In genomic region chr9:45572787-45573492, GRCm38 (mm10) we compare ENCODE assay signal across 8 mouse cellular contexts.
DNase-seq lines count a peak whose midpoint lies in the region; ATAC-seq lines count a peak whose summit lies in the region.

No protein-coding gene starts in this region.

- no peak overlapping the region for H3K4me3 ChIP-seq in neural tube, embryonic 11.5 days (ENCODE audit: low read depth, low read length)
- H3K4me3 ChIP-seq in stomach, embryonic 14.5 days (ENCODE audit: low read depth, low read length): no peak overlapping the region

- no peak overlapping the region for H3K27ac ChIP-seq in neural tube, embryonic 11.5 days (ENCODE audit: low read depth, low read length)
- peak overlapping the region; percentile 50; the same call in 1 of the 2 replicates for H3K27ac ChIP-seq in stomach, embryonic 14.5 days (ENCODE audit: low read length)

- peak; percentile 22 for DNase-seq in adrenal gland, postnatal 14 days
- no peak for DNase-seq in adrenal gland, postnatal 25 days
- DNase-seq in neural tube, embryonic 11.5 days (ENCODE audit: low spot score): peak; percentile 31
- no peak for DNase-seq in neural tube, embryonic 10.5 days (ENCODE audit: extremely low spot score, low spot score)
- peak; percentile 78 to 80 for DNase-seq in lung, adult 18-20 months
- no peak for DNase-seq in left cerebral cortex, postnatal 14 days (ENCODE audit: low spot score in 2 of 2)
- DNase-seq in adrenal gland, adult 8-10 months: no peak

- intact Hi-C loops in left cerebral cortex, postnatal 14 days (cut with DNase I): no loop called here

- no peak for ATAC-seq in neural tube, embryonic 11.5 days (ENCODE audit: insufficient read depth, low FRiP score, low TSS enrichment)
- ATAC-seq in stomach, embryonic 14.5 days (ENCODE audit: insufficient number of reproducible peaks, insufficient read depth, low FRiP score, low read depth): peak; percentile 64; the same call in 1 of the 2 replicates

- 52% methylated on average over 9 of the region's 9 CpGs for WGBS in neural tube, embryonic 11.5 days
- 29% methylated on average over 9 of the region's 9 CpGs for WGBS in stomach, embryonic 14.5 days

- no peak overlapping the region for H3K4me2 ChIP-seq in neural tube, embryonic 11.5 days (ENCODE audit: low read depth)
- no peak overlapping the region for H3K4me2 ChIP-seq in stomach, embryonic 14.5 days (replicated peaks; ENCODE audit: low read depth, low read length)

- H3K9ac ChIP-seq in neural tube, embryonic 11.5 days (ENCODE audit: low read length): no peak overlapping the region
- H3K9ac ChIP-seq in stomach, embryonic 14.5 days (replicated peaks; ENCODE audit: low read depth, low read length): no peak overlapping the region

- H3K4me1 ChIP-seq in neural tube, embryonic 11.5 days (ENCODE audit: control insufficient read depth, insufficient read depth, low read length): 0 out of 2 replicates have a peak, but pooled peaks cover 4% of the 10 kb centered on the region
- H3K4me1 ChIP-seq in stomach, embryonic 14.5 days (ENCODE audit: control insufficient read depth, insufficient read depth, low read length): peaks cover 4% of the 10 kb centered on the region; the same call in 1 of the 2 replicates

- H3K9me3 ChIP-seq in neural tube, embryonic 11.5 days (ENCODE audit: control insufficient read depth, low read length): no peaks in the 10 kb centered on the region
- H3K9me3 ChIP-seq in stomach, embryonic 14.5 days (ENCODE audit: control insufficient read depth, low read depth, low read length): no peaks in the 10 kb centered on the region

- H3K27me3 ChIP-seq in neural tube, embryonic 11.5 days (ENCODE audit: control insufficient read depth, insufficient read depth, low read length): no peaks in the 10 kb centered on the region
- no peaks in the 10 kb centered on the region for H3K27me3 ChIP-seq in stomach, embryonic 14.5 days (ENCODE audit: control insufficient read depth, insufficient read depth, low read length)

- H3K36me3 ChIP-seq in neural tube, embryonic 11.5 days (ENCODE audit: control insufficient read depth, insufficient read depth, low read length): no peaks in the 10 kb centered on the region
- H3K36me3 ChIP-seq in stomach, embryonic 14.5 days (ENCODE audit: control insufficient read depth, insufficient read depth, low read length): no peaks in the 10 kb centered on the region

Comparison
In these comparisons a context has a peak if more than half of its experiments do, and no peak if none do; other contexts are left out.
1. DNase-seq: peak in adrenal gland, postnatal 14 days (single experiment), neural tube, embryonic 11.5 days (single experiment) and lung, adult 18-20 months (2 of 2); none in adrenal gland, postnatal 25 days (single experiment), neural tube, embryonic 10.5 days (single experiment), left cerebral cortex, postnatal 14 days (0 of 2) and adrenal gland, adult 8-10 months (single experiment).